Mouse (Mus musculus) lung, adult 2 months (tissue): Measurements from ENCODE around the gene Srpk1. TPM values are rescaled to one million over a fixed set of nuclear protein-coding genes. Genes with fewer than 3 reads are reported as not detected.
A peak's percentile ranks its signal among the peaks of the same experiment; 100 is the strongest.

ENCODE experiments used
- DNase-seq: peaks from one replicate; pipeline ENCODE4 v3.0.0; 2022
- H3K4me1 ChIP-seq: fragments of 200-500 bp; 2 replicates; pipeline ENCODE4 v1.6.1; 2011; ENCODE audit warnings: low read length; ENCODE audit not compliant: control insufficient read depth, insufficient read depth
- H3K4me3 ChIP-seq: fragments of 200-500 bp; replicated peaks from 2 replicates; pipeline ENCODE3; 2011; ENCODE audit warnings: low read depth, mild to moderate bottlenecking, control low read depth, low read length; ENCODE audit errors: extremely low read depth
- CTCF ChIP-seq: fragments of 200-500 bp; IDR thresholded peaks from 2 replicates; pipeline ENCODE4 v1.5.1; 2011; ENCODE audit warnings: mild to moderate bottlenecking, low read length, control low read depth; ENCODE audit not compliant: insufficient read depth
- POLR2A ChIP-seq: fragments of 200-500 bp; IDR thresholded peaks from 2 replicates; pipeline ENCODE4 v1.6.1; 2011; ENCODE audit warnings: low read depth, mild to moderate bottlenecking, control low read depth, low read length, borderline replicate concordance; ENCODE audit errors: extremely low read depth
- WGBS: fragments of 180-500 bp; shearing (Covaris S2); methylation state at CpG from one replicate; pipeline ENCODE4 v1.1.7; 2018; 5-methylcytosine and 5-hydroxymethylcytosine counted together
- polyA plus RNA-seq: library from polyadenylated mRNA; depleted of rRNA; stranded (reverse); fragments of >200 nt; gene quantifications from 2 replicates; pipeline ENCODE4 v1.2.3, GENCODE M21; 2012

Gene Srpk1
- polyA plus RNA-seq, 1 experiment: 24.0 TPM

GRCm38 (mm10) chr17:28588591-28588990, 33.9 kb downstream of the Srpk1 start:
- Histone ChIP-seq H3K4me1 (no peaks in the 10 kb centered on the region; the same call in 1 of the 2 replicates), H3K4me3 (no peak overlapping the region)
- no peak for TF ChIP-seq POLR2A
- TF ChIP-seq CTCF: no peak
- 53% methylated on average over 2 of the region's 2 CpGs for WGBS
- no peak for DNase-seq

GRCm38 (mm10) chr17:28586509-28586908, 36.0 kb downstream of the Srpk1 start:
- no peak for DNase-seq
- Histone ChIP-seq H3K4me1 (no peaks in the 10 kb centered on the region; the same call in 1 of the 2 replicates), H3K4me3 (no peak overlapping the region)
- WGBS: 74% methylated on average over 3 of the region's 3 CpGs
- TF ChIP-seq CTCF (no peak), POLR2A (no peak)

GRCm38 (mm10) chr17:28581056-28581455, 41.5 kb downstream of the Srpk1 start:
- TF ChIP-seq POLR2A (no peak), CTCF (no peak)
- DNase-seq: no peak
- Histone ChIP-seq H3K4me1 (no peaks in the 10 kb centered on the region), H3K4me3 (no peak overlapping the region)
- WGBS: 54% methylated on average over 2 of the region's 2 CpGs

- peak; percentile 41 for DNase-seq
- no peak overlapping the region for H3K4me3 ChIP-seq
- TF ChIP-seq CTCF (no peak), POLR2A (no peak)
- no peaks in the 10 kb centered on the region; the same call in 1 of the 2 replicates for H3K4me1 ChIP-seq
- WGBS: 6% methylated on average over 9 of the region's 9 CpGs
These were observed 42.1 kb downstream of the Srpk1 start for GRCm38 (mm10) chr17:28580396-28580795.

GRCm38 (mm10) chr17:28575244-28576125, 47.0 kb downstream of the Srpk1 start, which contains the start of gene Lhfpl5:
Gene Lhfpl5, plus strand, starts transcription at chr17:28575641.
- Histone ChIP-seq H3K4me3 (no peak within 1 kb of the TSS), H3K4me1 (no peaks in the 10 kb centered on the region; the same call in 1 of the 2 replicates)
- WGBS: 16% methylated on average over 46 of the region's 50 CpGs
- TF ChIP-seq CTCF (no peak), POLR2A (no peak)
- peak; percentile 36 for DNase-seq

GRCm38 (mm10) chr17:28572941-28573340, 49.6 kb downstream of the Srpk1 start:
- DNase-seq: no peak

GRCm38 (mm10) chr17:28572521-28572920, 50.0 kb downstream of the Srpk1 start:
- no peak overlapping the region for H3K4me3 ChIP-seq
- 74% methylated on average over 7 of the region's 7 CpGs for WGBS
- no peaks in the 10 kb centered on the region; the same call in 1 of the 2 replicates for H3K4me1 ChIP-seq
- no peak for DNase-seq
- TF ChIP-seq POLR2A (no peak), CTCF (no peak)

More at GRCm38 (mm10) chr17:28572941-28573340, 49.6 kb downstream of the Srpk1 start:
- no peaks in the 10 kb centered on the region; the same call in 1 of the 2 replicates for H3K4me1 ChIP-seq
- 77% methylated on average over 6 of the region's 6 CpGs for WGBS
- H3K4me3 ChIP-seq: no peak overlapping the region
- no peak for TF ChIP-seq CTCF
- TF ChIP-seq POLR2A: no peak

GRCm38 (mm10) chr17:28571868-28572267, 50.6 kb downstream of the Srpk1 start:
- Histone ChIP-seq H3K4me3 (no peak overlapping the region), H3K4me1 (no peaks in the 10 kb centered on the region; the same call in 1 of the 2 replicates)
- WGBS: 62% methylated on average over 3 of the region's 3 CpGs
- TF ChIP-seq POLR2A (no peak), CTCF (no peak)
- DNase-seq: no peak

- DNase-seq: no peak
- H3K4me3 ChIP-seq: no peak overlapping the region
- no peak for TF ChIP-seq CTCF
- no peak for TF ChIP-seq POLR2A
- H3K4me1 ChIP-seq: no peaks in the 10 kb centered on the region
- WGBS: 40% methylated on average over 3 of the region's 3 CpGs
These were observed 55.0 kb downstream of the Srpk1 start for GRCm38 (mm10) chr17:28567541-28567940.

GRCm38 (mm10) chr17:28565181-28565580, 57.3 kb downstream of the Srpk1 start:
- TF ChIP-seq POLR2A (no peak), CTCF (no peak)
- Histone ChIP-seq H3K4me3 (no peak overlapping the region), H3K4me1 (no peaks in the 10 kb centered on the region)
- DNase-seq: no peak

GRCm38 (mm10) chr17:28561613-28562012, 60.9 kb downstream of the Srpk1 start:
- WGBS: 49% methylated on average over 7 of the region's 7 CpGs
- DNase-seq: peak; percentile 12
- no peak for TF ChIP-seq CTCF
- TF ChIP-seq POLR2A: no peak
- H3K4me1 ChIP-seq: 0 out of 2 replicates have a peak, but pooled peaks cover 1% of the 10 kb centered on the region
- H3K4me3 ChIP-seq: no peak overlapping the region
